ENCODE assay signal across 18 mouse cellular contexts in genomic region chr1:180836467-180836866, GRCm38 (mm10). TPM values are rescaled to one million over a fixed set of nuclear protein-coding genes. Genes with fewer than 3 reads are reported as not detected.
"Had no signal": no experiment of that assay in that cellular context is flagged by ENCODE, and none has a peak within 500 bp of the region (broad histone marks: within the 10 kb centered on the region; RNA-seq: fewer than 3 reads in every experiment).

No protein-coding gene starts in this region.

RNA-seq across cellular contexts. Expression of gene Lefty2, which starts 56.4 kb away (rescaled TPM):
- total RNA-seq: common myeloid progenitor, adult 5-6 weeks; gastrocnemius, adult 18-20 months; gastrocnemius, adult 2 months; gastrocnemius, adult 8-10 months; gastrocnemius, postnatal 10 days; gastrocnemius, postnatal 14 days; gastrocnemius, postnatal 25 days; gastrocnemius, postnatal 36 days; gastrocnemius, postnatal 4 days; granulocyte monocyte progenitor cell, adult 5-6 weeks; heart, adult 18-20 months; heart, adult 2 months; heart, adult 8-10 months had no signal
- polyA plus RNA-seq: embryonic facial prominence, embryonic 10.5 days; embryonic facial prominence, embryonic 11.5 days; erythroblast, embryonic 14.5 days; forebrain, embryonic 10.5 days; forebrain, embryonic 11.5 days had no signal
